Mouse (Mus musculus): ENCODE data around the gene Cpeb4. TPM values are rescaled to one million over a fixed set of nuclear protein-coding genes. Genes with fewer than 3 reads are reported as not detected.

Cpeb4 gene
- 11.2 and 15.5 TPM in 2 replicates for polyA plus RNA-seq (2012; rRNA removed)

DNA sequence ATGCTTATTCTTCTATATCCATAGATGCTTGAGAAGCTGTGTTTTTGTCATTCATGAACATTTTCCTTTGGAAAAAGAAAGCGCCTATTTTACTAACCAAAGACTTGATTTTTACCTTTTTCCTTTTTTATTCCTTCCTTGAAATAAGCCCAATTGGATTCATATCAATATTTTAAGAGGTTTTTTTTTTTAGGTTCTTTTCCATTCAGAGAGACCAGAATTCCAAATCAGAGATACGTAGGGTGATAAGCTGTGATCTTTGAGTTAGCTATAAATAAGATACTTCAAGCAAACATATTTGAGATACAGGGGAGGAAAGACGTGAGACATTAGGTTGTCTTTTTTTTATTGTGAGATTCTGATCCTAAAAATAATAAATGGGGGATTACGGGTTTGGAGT is at the start of gene Cpeb4:
Gene Cpeb4 (plus strand): TSS at position 301 of the 400 bp plus-strand sequence.

DNA sequence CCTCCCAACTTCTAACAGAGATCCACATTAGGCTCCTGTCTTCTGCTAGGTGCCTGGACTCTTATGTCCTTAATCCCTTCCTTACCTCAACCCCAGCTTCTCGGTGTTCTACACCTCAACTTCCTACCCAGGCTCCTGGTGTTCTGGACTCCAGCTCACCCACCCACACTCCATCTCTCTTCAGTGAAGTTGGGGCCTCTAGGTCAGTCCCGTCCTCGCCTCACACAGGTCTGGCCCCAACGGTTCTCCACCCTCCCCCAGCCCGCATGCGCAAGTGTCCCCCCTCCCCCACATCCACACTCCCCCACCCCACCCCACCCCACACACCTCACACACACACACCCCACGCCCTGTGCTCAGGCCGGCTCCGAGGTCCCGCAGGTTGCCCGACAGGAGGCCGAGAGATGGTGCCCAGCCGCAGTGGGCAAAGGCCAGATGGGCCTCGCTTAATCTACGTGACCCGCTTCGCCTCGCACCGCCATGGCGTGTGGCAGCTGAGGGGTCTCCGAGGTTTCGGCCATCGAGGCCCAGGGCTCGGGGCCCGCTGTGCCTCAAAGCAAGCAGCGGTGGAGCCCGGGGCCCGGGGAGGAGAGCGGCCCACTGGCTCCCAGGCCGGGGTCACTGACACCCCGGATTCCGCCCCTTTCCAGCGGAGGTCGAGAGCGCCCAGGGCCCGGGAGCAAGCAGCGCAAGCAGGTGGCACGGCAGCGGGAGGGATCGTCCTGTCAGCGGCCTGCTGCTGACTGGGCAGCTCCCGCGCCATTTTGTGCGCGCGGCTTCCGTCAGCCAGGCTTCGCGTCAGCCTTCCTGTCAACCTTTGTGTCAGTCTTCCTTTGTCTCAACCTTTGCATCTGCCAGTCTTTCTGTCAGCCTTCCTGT is 93.5 kb downstream of the Cpeb4 start, which contains the start of gene 4930524B15Rik:
Gene 4930524B15Rik (plus strand): TSS at position 337 of the 879 bp plus-strand sequence.

Other genes starting within 250 kb of the Cpeb4 start
- 143 and 170 TPM in 2 replicates for gene Bod1, start 200.3 kb upstream of the Cpeb4 start, polyA plus RNA-seq (2012; rRNA removed)
- 0.13 and 0.21 TPM in 2 replicates for gene 4930524B15Rik, start 93.4 kb downstream of the Cpeb4 start, polyA plus RNA-seq (2012; rRNA removed)
- gene Nsg2, start 128.3 kb downstream of the Cpeb4 start, polyA plus RNA-seq (2012; rRNA removed): 114 and 138 TPM in 2 replicates